Mouse (Mus musculus): ENCODE data around the gene Spn.

DNA sequence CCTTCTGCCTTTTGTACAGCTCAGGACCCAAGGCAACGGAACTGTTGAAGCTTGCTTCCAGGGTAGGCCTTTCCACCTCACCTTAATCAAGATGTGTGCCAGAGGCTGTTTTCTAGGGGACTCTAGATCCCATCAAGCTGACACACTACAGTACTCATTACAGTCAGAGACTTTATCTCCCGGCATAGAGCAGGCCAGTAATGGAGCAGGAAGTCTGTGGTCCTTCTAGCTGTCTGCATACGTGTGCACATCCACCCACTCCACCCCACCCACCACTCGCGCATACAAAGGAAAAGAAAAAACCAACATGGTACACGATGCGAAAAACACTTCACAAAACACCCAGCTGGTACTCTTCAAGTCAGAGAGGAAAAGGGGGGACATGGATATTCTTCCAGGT lies 6.8 kb upstream of the Spn start:
- no peak for TF ChIP-seq CTCF (IDR thresholded peaks at IDR 0.05; ENCODE audit: insufficient read depth, low read length)
- no peak for TF ChIP-seq POLR2A (IDR thresholded peaks at IDR 0.05; ENCODE audit: borderline replicate concordance, extremely low read depth, low read depth, low read length)
